Mouse (Mus musculus): ENCODE results near the gene Tmem221.

DNA sequence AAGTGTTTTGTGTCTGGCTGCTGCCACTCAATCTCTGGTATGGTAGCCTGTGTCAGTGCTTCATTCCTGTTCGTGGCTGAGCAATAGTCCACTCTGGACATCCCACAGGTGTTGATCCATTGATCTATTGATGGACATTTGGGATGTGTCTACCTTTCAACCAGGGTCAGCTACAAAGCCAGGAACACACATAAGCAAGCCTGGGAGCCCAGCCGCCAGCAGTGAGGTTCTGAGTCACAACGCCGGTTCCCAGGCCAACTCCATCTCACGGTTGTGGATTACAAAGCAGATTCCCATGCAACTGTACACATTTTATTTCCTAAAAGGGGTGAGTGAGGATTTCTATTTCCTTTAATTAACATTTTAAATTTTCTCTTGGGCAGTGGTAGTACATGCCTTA lies 2.1 kb upstream of the Tmem221 start:
- TF ChIP-seq CTCF (IDR thresholded peaks at IDR 0.05; ENCODE audit: insufficient read depth, low read length) = no peak
- no peak for TF ChIP-seq POLR2A (IDR thresholded peaks at IDR 0.05; ENCODE audit: borderline replicate concordance, extremely low read depth, low read depth, low read length)

All from lung, adult 2 months (tissue).